Mouse (Mus musculus) heart, postnatal 0 days (tissue): ENCODE measurements around the gene Usp7.

Experiments
- CTCF ChIP-seq: IDR thresholded peaks from 2 replicates; pipeline ENCODE4 v1.5.1; 2016; ENCODE audit warnings: antibody characterized with exemption, control low read depth, low read depth
- EP300 ChIP-seq: IDR thresholded peaks from 2 replicates; pipeline ENCODE4 v1.6.1; 2016; ENCODE audit warnings: antibody characterized with exemption, low read depth

DNA sequence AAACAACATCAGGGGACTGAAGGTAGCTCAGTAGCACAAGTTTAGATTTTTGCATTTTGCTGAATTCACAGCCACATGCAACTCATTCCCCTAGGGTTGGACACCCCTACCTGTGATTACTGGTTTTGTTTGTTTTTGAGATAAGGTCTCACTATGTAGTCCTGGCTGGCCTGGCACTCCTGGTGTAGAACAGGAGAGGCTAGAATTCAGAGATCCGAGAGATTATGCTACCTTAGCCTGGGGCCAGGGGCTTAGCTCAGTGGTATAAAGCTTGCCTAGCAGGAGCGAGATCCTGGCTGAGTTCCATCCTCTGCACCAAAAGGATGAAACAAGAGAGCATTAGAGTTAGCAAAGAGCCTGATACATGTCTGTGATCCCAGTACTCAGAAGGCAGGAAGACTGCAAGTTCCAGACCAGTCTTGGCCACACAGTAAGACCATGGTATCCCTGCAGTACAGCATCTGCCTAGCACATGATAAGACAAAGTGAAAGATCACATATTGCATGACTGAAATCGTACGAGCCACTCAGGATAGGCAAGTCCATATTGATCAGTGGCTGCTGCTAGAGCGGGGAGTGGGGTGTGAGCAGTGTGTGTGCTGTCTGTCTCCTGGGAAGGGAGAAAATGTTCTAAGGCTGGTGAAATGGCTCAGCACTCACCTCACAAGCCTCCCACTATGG, 40.4 kb downstream of the Usp7 start:
- no peak for TF ChIP-seq CTCF
- no peak for TF ChIP-seq EP300
